Mouse (Mus musculus) stomach, postnatal 0 days (tissue): ENCODE results near the gene Fam129a.

Experiments used
- CTCF ChIP-seq: IDR thresholded peaks from 2 replicates; pipeline ENCODE4 v1.5.1; 2016; ENCODE audit warnings: antibody characterized with exemption, low read depth, mild to moderate bottlenecking, moderate library complexity
- EP300 ChIP-seq: optimal IDR thresholded peaks from 2 replicates; pipeline ENCODE3; 2016; ENCODE audit warnings: antibody characterized with exemption

- TF ChIP-seq CTCF (no peak), EP300 (no peak)
Measured at GRCm38 (mm10) chr1:151690583-151691193, 119.7 kb downstream of the Fam129a start.
